Mouse (Mus musculus) megakaryocyte, embryonic 14.5 days (primary cell): ENCODE measurements around the gene Adgrb3. TPM values are rescaled to one million over a fixed set of nuclear protein-coding genes. Genes with fewer than 3 reads are reported as not detected.

ENCODE experiments used
- H3K27me3 ChIP-seq: replicated peaks from 2 replicates; pipeline ENCODE3; 2012; ENCODE audit warnings: inconsistent platforms
- H3K36me3 ChIP-seq: replicated peaks from 2 replicates; pipeline ENCODE3; 2012; ENCODE audit warnings: low read length, inconsistent platforms, mixed read lengths
- H3K4me1 ChIP-seq: 2 replicates; pipeline ENCODE4 v1.6.1; 2012; ENCODE audit warnings: inconsistent platforms
- H3K4me3 ChIP-seq: replicated peaks from 2 replicates; pipeline ENCODE3; 2012; ENCODE audit warnings: moderate library complexity, mild to moderate bottlenecking, inconsistent platforms
- H3K9me3 ChIP-seq: 2 replicates; pipeline ENCODE4 v1.6.1; 2012; ENCODE audit warnings: inconsistent platforms
- FLI1 ChIP-seq: IDR thresholded peaks from 2 replicates; pipeline ENCODE4 v1.6.1; 2012; ENCODE audit warnings: low read length, inconsistent platforms, mixed read lengths
- GATA1 ChIP-seq: IDR thresholded peaks from 3 replicates; pipeline ENCODE4 v1.6.1; 2012; ENCODE audit warnings: mixed read lengths, low read length, inconsistent platforms, borderline replicate concordance
- polyA plus RNA-seq: library from polyadenylated mRNA; stranded (reverse); fragments of >175 nt; gene quantifications from 2 replicates; pipeline ENCODE4 v1.2.3, GENCODE M21; 2012; ENCODE audit warnings: low replicate concordance; ENCODE audit not compliant: insufficient read depth

Adgrb3 gene
- polyA plus RNA-seq, 1 experiment, result not detected

DNA sequence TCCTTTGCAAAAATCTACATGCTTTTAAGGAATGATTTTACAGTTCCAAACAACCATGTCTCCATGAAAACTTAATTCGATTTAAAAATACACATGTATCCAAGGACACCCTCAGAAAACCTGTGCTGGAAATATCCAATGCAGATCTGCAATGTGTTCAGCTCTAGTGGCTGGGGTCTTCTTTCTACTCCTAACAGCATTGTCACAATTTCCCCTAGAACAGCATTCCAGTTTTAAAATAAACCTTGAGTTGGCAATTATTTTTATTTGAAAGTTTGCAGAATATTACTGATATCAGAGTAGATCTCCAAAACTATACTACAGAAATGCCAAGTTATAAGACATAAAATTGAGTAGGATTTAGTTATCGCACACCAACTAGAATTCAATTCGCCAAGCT is 601.6 kb downstream of the Adgrb3 start:
- Histone ChIP-seq H3K4me1 (no peaks in the 10 kb centered on the region), H3K36me3 (no peaks in the 10 kb centered on the region), H3K27me3 (no peaks in the 10 kb centered on the region), H3K9me3 (no peaks in the 10 kb centered on the region), H3K4me3 (no peak overlapping the region)
- TF ChIP-seq FLI1, result no peak

DNA sequence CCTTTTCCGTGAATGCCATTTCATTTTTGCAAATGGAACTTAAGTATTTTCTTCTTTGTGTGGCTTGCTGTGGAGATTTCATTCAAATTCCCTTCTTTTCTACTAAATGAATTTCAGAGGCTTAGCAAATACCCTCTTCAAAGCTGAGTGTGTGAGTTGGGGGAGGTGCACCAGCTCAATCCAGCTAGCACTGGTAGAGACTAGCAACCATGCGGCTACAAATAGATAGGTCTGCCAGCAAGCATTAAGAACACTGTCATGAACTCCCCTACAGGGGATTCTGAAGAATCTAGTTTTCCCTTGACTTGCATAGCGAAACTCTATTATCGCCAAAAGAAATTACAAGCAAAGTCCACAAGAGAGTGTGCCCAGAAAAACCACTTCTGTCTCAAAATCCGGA is 624.9 kb downstream of the Adgrb3 start:
- TF ChIP-seq GATA1 (no peak), FLI1 (no peak)
- Histone ChIP-seq H3K9me3 (peaks cover 6% of the 10 kb centered on the region; the same call in 1 of the 2 replicates), H3K27me3 (no peaks in the 10 kb centered on the region), H3K4me3 (no peak overlapping the region), H3K36me3 (no peaks in the 10 kb centered on the region), H3K4me1 (no peaks in the 10 kb centered on the region)

DNA sequence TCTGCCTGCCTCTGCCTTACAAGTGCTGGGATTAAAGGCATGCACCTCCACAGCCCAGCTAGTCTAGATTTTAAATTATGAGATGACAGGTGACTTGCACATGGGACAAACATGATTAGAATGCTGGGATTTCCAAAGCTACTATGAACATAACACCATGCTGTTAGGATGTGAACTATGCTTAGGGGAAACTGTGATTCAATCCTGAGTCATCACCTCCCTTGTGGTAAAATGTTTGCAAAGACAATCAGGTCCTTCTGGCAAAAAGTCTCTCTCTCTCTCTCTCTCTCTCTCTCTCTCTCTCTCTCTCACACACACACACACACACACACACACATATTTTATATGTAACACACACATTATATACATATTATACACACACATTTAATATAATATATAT is 630.1 kb downstream of the Adgrb3 start:
- Histone ChIP-seq H3K36me3 (no peaks in the 10 kb centered on the region), H3K4me1 (no peaks in the 10 kb centered on the region), H3K9me3 (peaks cover 3% of the 10 kb centered on the region; the same call in 1 of the 2 replicates), H3K4me3 (no peak overlapping the region), H3K27me3 (no peaks in the 10 kb centered on the region)
- TF ChIP-seq GATA1 (no peak), FLI1 (no peak)

DNA sequence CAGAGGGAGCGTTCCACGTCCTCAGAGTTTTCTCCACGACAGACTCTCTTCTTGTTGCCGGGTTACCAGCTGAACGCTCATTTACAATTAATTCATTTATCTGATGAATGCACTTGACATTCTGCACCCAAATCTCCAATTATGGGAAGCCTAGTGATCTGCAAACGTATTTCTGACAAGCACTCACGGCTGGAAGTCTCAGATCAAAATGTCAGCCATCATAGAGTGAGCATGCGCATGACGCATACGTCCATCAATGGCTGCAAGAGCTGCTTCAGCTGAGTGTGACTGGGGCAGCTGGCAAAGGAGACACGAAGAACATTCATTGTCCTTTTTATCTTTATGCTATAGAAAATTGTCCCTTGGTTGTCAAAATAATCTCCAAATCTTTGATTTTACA is 637.5 kb downstream of the Adgrb3 start:
- Histone ChIP-seq H3K27me3 (no peaks in the 10 kb centered on the region), H3K36me3 (no peaks in the 10 kb centered on the region), H3K4me3 (no peak overlapping the region), H3K4me1 (no peaks in the 10 kb centered on the region), H3K9me3 (peaks cover 7% of the 10 kb centered on the region)
- TF ChIP-seq GATA1 (no peak), FLI1 (no peak)

DNA sequence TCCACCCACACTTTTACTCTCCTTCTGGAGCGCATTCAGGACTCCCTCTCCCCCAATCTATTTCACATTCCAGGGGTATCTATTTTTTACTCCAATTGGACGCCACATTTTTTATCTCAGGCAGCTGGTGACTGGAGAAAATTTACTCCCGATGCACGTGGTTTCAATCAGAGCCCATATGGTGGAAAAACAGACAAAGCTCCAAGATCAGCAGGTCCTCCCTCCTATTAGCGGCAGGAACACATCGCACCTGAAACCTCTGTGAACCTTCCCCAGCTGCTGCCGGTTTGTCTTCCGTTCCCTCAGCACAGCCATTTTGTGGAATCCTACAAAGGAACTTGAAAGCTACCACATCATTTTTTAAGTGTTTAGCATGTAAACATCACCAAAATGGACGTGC is 640.2 kb downstream of the Adgrb3 start:
- Histone ChIP-seq H3K36me3 (no peaks in the 10 kb centered on the region), H3K4me1 (no peaks in the 10 kb centered on the region), H3K27me3 (no peaks in the 10 kb centered on the region), H3K9me3 (peaks cover 13% of the 10 kb centered on the region), H3K4me3 (no peak overlapping the region)
- TF ChIP-seq FLI1 (no peak), GATA1 (no peak)

DNA sequence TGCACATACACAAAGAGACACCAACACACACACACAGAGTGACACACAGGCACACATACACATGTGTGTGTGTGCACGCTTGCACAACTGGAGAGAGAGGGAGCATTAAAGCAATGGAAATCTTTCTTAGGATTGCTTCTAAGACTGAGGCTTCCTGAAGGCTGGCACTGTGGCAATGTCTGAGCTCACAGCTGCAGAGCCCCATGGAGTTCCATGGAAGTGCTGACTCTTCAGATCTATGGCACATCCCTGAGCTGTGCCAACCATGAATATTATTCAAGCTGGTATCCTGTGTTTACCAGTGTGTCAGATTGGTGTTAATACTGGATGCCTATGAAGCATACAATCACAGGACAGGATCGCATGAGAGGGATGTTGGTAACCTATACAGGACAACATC is 643.6 kb downstream of the Adgrb3 start:
- no peak for TF ChIP-seq FLI1
- TF ChIP-seq GATA1, result no peak
- H3K4me1 ChIP-seq, result no peaks in the 10 kb centered on the region
- H3K27me3 ChIP-seq, result no peaks in the 10 kb centered on the region
- no peak overlapping the region for H3K4me3 ChIP-seq
- no peaks in the 10 kb centered on the region for H3K36me3 ChIP-seq
- H3K9me3 ChIP-seq, result peaks cover 16% of the 10 kb centered on the region

DNA sequence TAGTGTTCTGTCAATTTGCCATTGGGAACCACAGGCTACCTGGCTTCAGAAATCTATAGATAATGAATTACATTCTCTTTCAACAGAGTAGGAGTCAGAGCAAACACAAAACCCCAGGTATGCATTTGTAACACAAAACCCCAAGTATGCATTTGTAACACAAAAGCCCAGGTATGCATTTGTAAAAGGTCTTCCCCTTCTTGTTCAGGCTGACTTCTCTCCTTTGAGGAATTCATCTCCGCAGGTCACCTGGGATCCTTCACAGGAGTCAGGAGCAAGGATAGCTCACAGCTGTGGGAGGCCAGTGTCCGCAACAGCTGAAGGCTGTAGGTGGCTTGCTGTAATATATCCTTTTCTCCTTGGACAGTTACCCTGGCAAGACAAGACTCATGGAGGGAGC is 647.6 kb downstream of the Adgrb3 start:
- Histone ChIP-seq H3K4me1 (no peaks in the 10 kb centered on the region), H3K27me3 (no peaks in the 10 kb centered on the region), H3K36me3 (no peaks in the 10 kb centered on the region), H3K9me3 (peaks cover 31% of the 10 kb centered on the region), H3K4me3 (no peak overlapping the region)
- no peak for TF ChIP-seq FLI1
- no peak for TF ChIP-seq GATA1

DNA sequence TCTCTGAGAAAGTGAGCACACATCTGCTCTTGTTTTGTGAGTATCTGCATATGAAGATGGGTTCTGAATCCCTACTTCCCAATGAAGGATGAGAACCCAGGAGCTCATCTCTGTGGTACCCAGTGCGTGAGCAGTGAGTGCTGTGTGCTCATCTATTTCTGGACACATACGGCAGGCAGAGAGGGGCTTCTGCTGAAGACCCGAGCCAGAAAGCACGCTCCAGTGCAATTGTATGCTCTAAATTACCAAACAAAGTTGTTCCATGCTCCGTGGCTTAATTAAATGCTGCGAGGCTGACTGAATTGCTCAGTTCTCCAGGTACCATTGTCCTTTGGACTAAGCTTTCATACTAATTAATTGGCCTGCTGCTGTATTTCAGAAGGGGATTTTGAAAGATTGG is 648.9 kb downstream of the Adgrb3 start:
- H3K4me3 ChIP-seq, result no peak overlapping the region
- TF ChIP-seq GATA1 (no peak), FLI1 (no peak)
- no peaks in the 10 kb centered on the region for H3K36me3 ChIP-seq
- peaks cover 26% of the 10 kb centered on the region for H3K9me3 ChIP-seq
- no peaks in the 10 kb centered on the region for H3K4me1 ChIP-seq
- H3K27me3 ChIP-seq, result no peaks in the 10 kb centered on the region

DNA sequence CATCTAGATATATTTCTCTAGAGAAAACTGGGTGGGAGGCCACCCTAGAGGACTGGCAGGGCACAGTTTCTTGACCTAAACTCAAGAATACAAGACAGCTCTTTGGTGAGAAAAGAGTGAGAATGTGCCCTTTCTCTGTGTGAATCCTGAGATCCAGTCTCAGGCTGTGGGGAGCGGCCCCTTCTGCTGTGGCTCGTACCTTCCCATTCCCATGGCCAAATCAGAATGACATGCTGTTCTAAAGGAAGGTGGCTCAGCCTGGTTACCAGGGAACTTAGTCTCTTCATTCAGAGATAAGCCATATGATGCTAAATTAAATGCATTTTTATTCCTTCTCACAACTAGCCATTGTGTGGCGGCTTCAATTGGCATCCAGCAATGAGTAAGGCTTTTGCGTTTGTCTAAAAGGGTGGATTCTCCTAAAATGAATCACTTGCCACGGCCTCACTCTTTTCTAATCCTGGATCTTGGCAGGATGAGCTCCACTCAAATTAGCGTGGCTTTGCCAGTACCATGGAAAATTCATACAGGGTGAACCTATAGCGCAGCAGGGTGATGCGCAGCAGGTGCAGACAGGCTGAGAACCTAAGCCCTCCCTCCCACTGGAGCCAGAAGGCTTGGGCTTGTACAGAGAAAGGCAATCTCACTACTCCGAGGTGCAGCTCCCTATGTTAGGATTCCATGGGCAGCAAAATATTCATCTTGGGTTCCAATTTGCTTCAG is 649.5 kb downstream of the Adgrb3 start:
- no peaks in the 10 kb centered on the region for H3K4me1 ChIP-seq
- H3K27me3 ChIP-seq, result no peaks in the 10 kb centered on the region
- no peaks in the 10 kb centered on the region for H3K36me3 ChIP-seq
- TF ChIP-seq GATA1 (no peak), FLI1 (no peak)
- peaks cover 26% of the 10 kb centered on the region for H3K9me3 ChIP-seq
- no peak overlapping the region for H3K4me3 ChIP-seq

DNA sequence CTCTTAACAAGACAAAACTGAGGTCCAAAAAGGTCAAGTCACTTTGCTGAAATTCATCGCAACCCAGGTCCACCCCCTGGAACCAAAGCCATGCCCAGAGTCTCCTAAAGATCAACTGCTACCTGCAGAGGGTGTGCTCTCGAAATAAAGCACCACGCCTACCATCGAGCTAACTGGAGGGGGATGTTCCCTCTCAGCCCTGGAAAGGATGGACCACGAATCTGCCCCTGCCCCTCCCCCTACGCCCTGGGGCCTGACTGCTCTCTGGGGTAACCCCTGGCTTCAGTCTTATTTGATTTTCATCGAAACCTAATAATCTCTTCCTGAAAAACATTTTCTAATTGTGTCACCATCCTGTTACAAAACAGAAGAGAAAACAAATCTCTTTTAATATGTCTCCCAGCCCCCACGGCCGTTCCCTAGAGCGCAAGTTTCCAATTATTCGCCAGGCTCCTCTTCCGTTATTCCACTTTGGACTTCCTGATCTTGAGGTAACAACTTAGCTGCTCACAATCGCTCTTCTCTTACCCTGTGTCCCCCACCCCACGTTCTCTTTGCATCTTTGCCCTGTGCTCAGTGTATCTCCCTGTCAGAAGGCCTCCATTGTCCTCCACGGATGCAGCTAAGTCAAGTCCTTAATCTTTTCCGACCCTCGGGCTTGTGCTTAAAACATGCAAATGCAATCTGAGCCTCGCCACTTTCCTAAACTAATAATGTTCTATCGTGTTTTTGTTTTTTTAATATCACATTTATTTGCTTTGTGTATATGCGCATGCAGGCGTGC is 651.0 kb downstream of the Adgrb3 start:
- Histone ChIP-seq H3K9me3 (peaks cover 26% of the 10 kb centered on the region), H3K4me3 (no peak overlapping the region)
- TF ChIP-seq GATA1 (no peak), FLI1 (no peak)

More for the DNA sequence above, 651.0 kb downstream of the Adgrb3 start:
- no peaks in the 10 kb centered on the region for H3K27me3 ChIP-seq
- no peaks in the 10 kb centered on the region for H3K4me1 ChIP-seq
- no peaks in the 10 kb centered on the region for H3K36me3 ChIP-seq
